Mouse (Mus musculus) testis, adult 2 months (tissue): ENCODE results near the gene Rnf115.

Source experiments
- CTCF ChIP-seq: fragments of 200-500 bp; IDR thresholded peaks from 2 replicates; pipeline ENCODE4 v1.5.1; 2012; ENCODE audit warnings: low read depth, mild to moderate bottlenecking, inconsistent platforms, low read length, moderate library complexity; ENCODE audit not compliant: control insufficient read depth, insufficient read depth, insufficient replicate concordance
- POLR2A ChIP-seq: fragments of 200-500 bp; IDR thresholded peaks from 2 replicates; pipeline ENCODE4 v1.6.1; 2012; ENCODE audit warnings: low read depth, mild to moderate bottlenecking, inconsistent platforms, low read length, moderate library complexity; ENCODE audit not compliant: control insufficient read depth

GRCm38 (mm10) chr3:96764528-96764927, 37.1 kb downstream of the Rnf115 start:
- no peak for TF ChIP-seq CTCF
- TF ChIP-seq POLR2A, result no peak
